Mouse (Mus musculus): ENCODE results near the gene Gjc1.

The Gjc1 gene

DNA sequence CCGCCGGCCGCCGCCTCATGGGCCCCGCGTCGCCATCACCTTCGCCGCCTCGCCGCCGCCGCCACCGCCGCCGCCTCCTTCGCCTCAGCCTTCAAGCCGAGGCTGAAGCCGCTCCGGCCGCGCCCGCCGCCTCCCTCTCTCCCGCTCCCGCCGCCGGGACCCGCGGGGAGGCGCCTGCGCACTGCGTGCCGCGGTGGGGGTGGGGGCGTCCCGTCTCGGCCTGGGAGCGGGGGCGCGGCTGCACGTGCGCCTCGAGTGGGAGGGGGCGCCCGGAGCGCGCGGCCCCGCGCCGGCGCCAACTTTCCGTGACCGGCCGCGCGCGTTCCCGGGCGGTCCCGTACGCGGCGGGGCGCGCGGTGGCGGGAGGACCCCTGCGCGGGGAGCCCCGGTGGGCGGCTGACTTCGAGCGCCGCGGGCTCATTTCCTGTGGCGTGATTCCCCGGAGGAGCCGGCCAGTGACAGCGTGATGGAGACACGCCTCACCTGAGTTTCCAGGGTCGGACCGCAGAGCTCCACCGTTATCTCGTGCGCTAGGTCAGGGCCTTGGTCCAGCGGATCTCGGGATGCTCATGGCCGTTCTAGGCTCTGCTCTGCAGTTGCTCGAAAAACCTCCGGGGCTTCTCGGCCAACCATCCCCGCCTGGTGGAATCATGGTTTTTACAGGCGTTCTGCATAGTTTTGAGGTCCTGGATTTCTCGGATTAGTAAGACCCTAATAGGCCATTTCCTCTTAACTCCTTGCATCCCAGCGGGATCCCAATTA lies at the start of gene Gjc1:
Gjc1 (minus strand) TSS at position 680 of the 762 bp plus-strand sequence.
- DNase-seq (ENCODE audit: extremely low spot score, low read depth, low spot score): peak; percentile 89

GRCm38 (mm10) chr11:102864272-102864671 lies 44.8 kb upstream of the Gjc1 start:
- DNase-seq (ENCODE audit: extremely low spot score, low read depth, low spot score): peak; percentile 41

DNA sequence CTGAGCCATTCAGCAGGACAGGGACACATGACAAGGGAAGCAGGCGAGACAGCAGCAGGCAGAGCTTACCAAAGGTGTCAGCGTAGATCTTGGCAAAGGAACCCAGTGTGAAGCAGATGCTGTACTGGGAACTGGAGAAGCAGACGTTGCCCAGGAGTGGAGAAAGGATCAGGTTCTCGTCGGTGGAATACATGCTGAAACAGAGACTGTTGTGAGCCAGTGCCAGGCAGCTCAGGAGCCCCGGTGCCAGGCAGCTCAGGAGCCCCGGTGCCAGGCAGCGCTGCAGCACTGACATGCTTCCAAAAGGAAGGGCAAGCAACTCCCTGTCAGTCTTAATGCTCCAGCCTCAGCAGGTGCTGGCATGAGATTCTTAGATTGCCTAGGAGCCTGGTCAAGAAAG lies 40.4 kb upstream of the Gjc1 start:
- no peak for DNase-seq (ENCODE audit: extremely low spot score, low read depth, low spot score)

GRCm38 (mm10) chr11:102858951-102859350 lies 39.5 kb upstream of the Gjc1 start:
- DNase-seq (ENCODE audit: extremely low spot score, low read depth, low spot score): no peak

- peak; percentile 28 for DNase-seq (ENCODE audit: extremely low spot score, low read depth, low spot score)
Measured at GRCm38 (mm10) chr11:102855941-102856340, 36.4 kb upstream of the Gjc1 start.

DNA sequence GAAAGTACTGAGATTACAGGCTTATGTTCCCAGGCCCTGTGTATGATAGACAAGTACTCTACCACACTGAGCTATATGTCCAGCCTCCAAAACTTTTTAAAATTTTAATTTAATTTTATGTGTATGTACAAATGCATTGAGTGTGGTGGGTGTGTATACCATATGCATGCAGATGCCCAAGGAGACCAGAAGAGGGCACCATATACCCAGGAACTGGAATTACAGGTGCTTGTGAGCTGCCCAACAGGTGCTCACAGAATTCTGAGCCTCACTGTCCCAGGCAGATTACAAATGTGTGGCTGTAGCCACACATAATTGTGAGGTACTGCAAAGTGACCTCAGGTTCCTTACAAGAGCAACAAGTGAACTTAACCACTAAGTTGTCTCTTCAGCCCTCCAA lies 34.3 kb upstream of the Gjc1 start:
- no peak for DNase-seq (ENCODE audit: extremely low spot score, low read depth, low spot score)

GRCm38 (mm10) chr11:102851883-102852282 lies 32.4 kb upstream of the Gjc1 start:
- no peak for DNase-seq (ENCODE audit: extremely low spot score, low read depth, low spot score)

- no peak for DNase-seq (ENCODE audit: extremely low spot score, low read depth, low spot score)
Measured at GRCm38 (mm10) chr11:102845926-102846325, 26.4 kb upstream of the Gjc1 start.

GRCm38 (mm10) chr11:102838616-102839150 lies 19.2 kb upstream of the Gjc1 start:
- no peak for DNase-seq (ENCODE audit: extremely low spot score, low read depth, low spot score)

DNA sequence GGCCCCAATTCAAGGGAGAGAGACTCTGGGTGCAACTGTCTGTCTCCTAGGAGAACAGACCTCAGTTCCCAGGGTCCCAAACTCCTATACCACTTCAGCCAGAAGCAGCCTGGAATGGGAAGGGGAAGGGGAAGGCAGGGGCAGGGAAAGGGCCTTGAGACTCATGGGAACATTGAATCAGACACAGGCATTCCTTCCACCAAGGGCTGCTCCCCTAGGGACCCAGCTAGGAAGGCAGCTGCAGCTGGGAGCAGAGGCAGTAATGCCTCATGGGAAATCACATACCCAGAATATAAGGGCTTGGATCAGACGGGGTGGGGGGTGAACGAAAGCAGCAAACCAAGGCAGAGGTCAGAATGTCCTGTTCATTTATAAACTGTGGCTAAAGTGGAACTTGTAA lies 18.6 kb upstream of the Gjc1 start:
- DNase-seq (ENCODE audit: extremely low spot score, low read depth, low spot score): no peak

DNA sequence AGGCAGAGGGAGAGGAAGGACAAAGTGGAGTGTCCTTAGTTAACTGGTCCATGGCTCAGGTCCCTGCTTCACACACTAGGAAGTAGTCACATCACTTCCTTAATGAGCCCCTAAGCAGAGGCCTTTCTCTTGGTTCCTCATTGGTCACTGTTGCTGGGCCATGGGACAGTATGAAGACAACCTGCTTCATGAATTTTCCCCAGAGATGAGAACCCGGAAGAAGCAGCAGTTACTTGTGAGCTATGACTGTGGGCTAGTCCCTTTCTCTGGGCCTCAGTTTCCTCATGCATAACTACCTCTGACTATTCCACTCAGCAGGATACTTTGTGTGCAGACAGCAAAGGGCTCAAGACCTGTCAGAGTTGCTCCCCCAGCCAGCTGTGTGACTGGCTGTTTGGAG lies 17.9 kb upstream of the Gjc1 start:
- DNase-seq (ENCODE audit: extremely low spot score, low read depth, low spot score): no peak

GRCm38 (mm10) chr11:102836146-102836545 lies 16.6 kb upstream of the Gjc1 start:
- DNase-seq (ENCODE audit: extremely low spot score, low read depth, low spot score): no peak

DNA sequence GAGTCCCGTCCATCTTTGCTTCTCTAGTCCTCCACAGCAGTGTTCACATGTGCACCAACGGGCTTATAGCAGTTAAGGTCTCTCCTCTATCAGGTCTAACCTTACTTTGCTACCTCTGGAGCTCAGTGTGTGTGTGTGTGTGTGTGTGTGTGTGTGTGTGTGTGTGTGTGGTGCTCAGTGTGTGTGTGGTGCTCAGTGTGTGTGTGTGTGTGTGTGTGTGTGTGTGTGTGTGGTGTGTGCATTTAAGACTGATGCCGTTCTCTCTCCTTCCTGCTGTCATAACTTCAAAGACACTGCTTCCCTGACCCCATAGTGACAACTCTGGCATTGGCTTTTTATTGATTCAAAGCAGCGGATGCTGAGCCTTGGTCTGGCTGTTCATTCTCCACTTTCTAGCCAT lies 16.0 kb upstream of the Gjc1 start, which contains the start of gene Higd1b:
Higd1b (plus strand) TSS at position 301 of the 400 bp plus-strand sequence.
- no peak for DNase-seq (ENCODE audit: extremely low spot score, low read depth, low spot score)

GRCm38 (mm10) chr11:102834219-102834618 lies 14.7 kb upstream of the Gjc1 start:
- DNase-seq (ENCODE audit: extremely low spot score, low read depth, low spot score): no peak

- no peak for DNase-seq (ENCODE audit: extremely low spot score, low read depth, low spot score)
Measured at GRCm38 (mm10) chr11:102832700-102833297, 13.3 kb upstream of the Gjc1 start.

- no peak for DNase-seq (ENCODE audit: extremely low spot score, low read depth, low spot score)
Measured at GRCm38 (mm10) chr11:102830276-102830675, 10.8 kb upstream of the Gjc1 start.

- DNase-seq (ENCODE audit: extremely low spot score, low read depth, low spot score): no peak
Measured at GRCm38 (mm10) chr11:102827097-102827496, 7.6 kb upstream of the Gjc1 start.

DNA sequence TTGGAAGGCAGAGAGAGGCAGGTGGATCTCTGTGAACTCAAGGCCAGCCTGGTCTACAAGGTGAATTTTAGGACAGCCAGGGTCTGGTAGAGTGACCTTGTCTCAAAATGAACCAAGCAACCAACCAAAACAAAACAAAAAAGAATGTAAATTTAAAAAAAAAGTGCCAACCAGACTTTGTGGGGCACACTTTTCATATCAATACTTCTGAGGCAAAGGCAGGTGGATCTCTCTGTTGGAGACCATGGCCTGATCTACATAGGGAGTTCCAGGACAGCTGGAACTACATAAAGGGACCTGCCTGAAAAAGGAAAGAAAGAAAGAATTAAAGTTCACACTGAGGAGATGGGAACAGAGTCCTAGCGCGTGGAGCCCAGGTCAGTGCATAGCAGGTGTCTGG lies 7.0 kb upstream of the Gjc1 start:
- DNase-seq (ENCODE audit: extremely low spot score, low read depth, low spot score): no peak

DNA sequence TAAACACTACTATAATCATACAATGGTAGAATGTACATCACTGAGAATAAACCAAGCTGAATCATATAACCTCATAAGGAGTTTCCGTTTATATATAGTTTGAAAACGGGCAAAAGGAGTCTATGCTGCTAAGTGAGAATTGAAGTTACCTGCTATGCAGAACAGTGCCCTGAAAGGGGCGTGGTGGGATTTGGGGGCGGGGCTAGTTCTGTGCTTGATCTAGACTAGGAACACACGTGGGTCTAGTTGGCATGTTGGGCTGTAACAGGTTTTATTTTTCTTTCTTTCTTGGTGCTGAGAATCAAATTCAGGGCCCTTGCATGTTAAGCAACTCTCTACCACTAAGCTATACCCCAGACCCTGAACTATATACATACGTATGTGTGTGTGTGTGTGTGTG lies 1.7 kb upstream of the Gjc1 start:
- no peak for DNase-seq (ENCODE audit: extremely low spot score, low read depth, low spot score)

DNA sequence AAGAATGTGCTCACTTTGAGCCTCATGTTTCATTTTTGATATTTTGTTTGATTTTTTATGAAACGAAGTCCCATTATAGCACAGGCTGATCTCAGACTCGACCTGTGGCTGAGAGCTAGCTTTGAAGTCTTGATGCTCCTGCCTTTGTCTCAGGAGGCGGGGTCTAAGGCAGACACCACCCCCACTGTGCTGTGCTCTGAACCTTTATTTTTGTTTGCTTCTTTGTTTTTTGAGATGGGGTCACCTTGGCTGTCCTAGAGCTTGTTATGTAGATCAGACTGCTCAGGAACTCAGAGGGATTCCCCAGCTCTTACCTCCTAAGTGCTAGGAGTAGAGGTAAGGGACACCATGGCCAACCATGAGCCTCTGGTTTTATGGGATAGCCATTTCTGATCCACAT lies 932 bp upstream of the Gjc1 start:
- DNase-seq (ENCODE audit: extremely low spot score, low read depth, low spot score): no peak

GRCm38 (mm10) chr11:102819783-102820385 lies 384 bp upstream of the Gjc1 start:
- DNase-seq (ENCODE audit: extremely low spot score, low read depth, low spot score): no peak

Data from hindlimb bud, embryonic 11.5 days (tissue).